Mouse (Mus musculus): Measurements from ENCODE around the gene Alcam. TPM values are rescaled to one million over a fixed set of nuclear protein-coding genes. Genes with fewer than 3 reads are reported as not detected.

The Alcam gene
- total RNA-seq, 4 experiments from 2014 or later, result 181 to 202 (median 186) TPM

DNA sequence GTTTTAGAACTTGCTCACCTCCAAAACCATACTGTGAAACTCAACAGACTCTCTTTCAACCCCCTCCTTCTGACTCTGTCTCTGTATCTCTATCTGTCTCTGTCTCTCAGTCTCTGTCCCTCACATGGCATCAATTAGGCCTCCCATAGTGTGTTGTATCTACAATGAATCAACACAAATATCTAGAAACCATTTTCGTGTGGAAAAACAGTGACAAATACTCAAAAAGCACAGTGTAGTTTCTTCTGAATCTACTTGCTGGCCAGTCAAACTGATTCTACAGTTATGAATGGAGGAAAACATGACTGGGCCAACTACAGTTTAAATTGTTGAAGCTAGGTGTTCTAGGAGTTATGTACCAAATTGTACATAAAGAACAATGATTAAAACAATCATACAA, 10.8 kb downstream of the Alcam start:
- DNase-seq (ENCODE audit: low spot score in 2 of 2), result no peak

DNA sequence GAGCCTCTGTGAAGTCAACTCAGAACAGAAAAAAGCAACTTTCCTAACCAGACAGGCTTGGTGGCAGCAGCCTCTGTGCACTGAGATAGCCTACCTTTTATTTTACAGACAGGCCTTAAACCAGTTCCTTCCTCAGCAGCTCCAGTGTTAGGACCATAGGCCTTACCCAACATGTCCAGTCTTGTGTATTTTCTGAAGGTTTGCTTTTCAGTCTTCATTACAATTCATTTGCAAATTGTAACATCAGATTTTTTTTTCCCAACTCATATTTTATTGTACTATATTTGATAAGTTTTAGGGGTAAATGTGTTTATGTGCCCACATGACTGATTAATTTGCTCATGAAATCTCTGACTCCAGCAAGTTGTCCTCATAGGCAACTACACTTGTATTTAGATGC, 14.3 kb downstream of the Alcam start:
- DNase-seq (ENCODE audit: low spot score in 2 of 2), result no peak

DNA sequence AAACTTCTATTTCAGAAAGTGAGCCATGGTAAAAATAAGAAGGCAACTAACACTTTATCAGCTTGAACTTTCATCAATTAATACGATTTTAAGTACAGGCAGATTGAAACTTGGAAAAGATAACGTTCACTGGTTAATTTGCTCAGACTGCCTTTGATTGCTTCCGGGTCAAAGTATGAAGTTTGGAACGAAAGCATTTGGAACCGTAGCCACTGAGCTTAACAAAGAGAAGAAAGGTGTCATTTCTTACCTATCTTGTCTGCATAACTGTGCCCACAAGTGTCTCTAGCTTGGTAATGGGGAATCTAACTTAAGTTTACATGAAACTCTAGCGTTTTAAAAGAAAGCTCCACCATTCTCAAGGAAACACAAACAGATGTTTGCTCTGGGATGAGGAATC, 14.9 kb downstream of the Alcam start:
- DNase-seq (ENCODE audit: low spot score in 2 of 2), result no peak

DNA sequence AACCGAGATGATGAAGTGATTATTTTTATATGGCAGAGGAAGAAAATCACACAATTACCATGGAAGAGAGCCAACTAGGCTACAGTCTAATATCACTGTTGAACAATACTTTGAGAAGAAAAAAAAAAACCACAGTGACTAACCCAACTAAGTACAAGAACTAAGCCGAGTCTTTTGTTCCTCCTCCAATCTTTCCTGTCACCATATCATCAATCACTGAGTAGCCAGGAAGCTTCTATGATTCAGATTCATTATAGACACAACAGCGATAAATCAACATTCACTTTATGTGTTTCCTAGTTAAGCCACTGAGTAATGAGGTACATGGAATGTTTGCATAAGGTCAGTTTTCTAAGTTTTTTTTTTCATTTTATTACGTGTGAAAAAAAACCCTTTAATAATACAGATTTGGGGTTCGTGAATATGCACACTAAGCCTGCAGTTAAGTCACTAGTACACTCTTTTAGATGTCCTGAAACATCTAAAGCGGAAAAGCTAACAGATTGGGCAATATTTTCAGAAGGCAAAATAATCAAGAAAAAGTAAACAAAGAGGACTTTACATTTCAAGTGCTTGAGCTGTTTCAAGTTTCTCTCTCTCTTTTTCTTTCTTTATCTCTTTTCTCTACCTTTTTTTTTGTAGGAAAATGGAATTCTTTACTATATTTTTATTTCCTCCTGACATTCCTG, 15.5 kb downstream of the Alcam start:
- DNase-seq (ENCODE audit: low spot score in 2 of 2), result no peak

DNA sequence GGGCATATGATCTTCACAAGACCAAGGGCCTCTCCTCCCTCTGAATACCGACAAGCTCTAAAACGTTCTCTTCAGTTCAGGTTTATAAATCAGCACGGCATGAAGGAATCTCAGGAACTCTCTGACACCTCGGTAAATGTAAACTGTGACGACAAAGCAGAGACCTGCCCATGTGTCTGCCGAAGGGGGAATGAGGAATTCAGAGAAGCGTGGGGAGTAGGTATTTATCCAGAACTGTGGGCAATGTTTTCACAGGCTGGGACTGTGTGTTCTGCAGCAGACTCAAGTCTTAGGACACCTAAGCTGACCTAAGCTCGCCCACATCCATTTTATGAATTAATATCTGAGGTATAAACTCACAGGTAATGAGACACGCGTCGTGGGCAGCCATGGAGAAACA, 20.7 kb downstream of the Alcam start:
- DNase-seq (ENCODE audit: low spot score in 2 of 2), result no peak

DNA sequence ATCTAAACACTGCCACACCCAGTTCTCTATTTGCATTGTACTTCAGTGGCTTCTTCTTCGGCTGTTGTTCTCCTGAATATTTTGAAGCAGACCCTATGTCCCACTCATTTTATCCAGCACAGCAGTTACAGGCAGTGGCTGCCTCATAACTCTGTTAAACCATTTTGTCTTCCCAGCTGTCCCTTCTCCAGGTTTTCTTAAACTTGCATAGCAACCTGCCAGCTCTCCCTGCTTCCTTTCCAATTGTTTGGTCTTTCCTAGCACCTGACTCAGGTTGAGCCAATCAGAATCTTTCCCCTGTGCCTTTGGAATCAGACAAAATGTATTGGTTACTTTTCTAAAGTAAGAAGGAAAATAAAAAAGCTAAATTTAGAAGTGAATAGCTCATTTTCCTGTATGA, 21.8 kb downstream of the Alcam start:
- DNase-seq (ENCODE audit: low spot score in 2 of 2), result no peak

DNA sequence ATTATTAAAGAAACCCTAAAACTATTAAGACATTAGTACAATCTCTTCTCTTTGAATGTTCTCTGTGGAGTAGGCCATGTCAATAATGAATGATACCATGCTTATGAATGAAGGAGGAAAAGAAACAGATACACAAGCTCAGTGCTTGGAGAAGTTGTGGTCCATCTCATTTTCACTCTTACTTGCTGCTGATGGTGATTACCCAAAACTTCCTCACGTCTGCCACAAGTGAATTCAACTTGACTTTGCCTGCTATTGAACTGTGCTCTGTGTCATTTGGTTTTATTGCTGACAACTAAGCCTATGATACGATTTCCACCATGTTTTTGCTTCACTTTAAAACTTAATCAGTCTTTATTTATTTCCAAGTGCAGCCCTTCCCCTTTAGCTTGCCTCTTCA, 22.3 kb downstream of the Alcam start:
- no peak for DNase-seq (ENCODE audit: low spot score in 2 of 2)

DNA sequence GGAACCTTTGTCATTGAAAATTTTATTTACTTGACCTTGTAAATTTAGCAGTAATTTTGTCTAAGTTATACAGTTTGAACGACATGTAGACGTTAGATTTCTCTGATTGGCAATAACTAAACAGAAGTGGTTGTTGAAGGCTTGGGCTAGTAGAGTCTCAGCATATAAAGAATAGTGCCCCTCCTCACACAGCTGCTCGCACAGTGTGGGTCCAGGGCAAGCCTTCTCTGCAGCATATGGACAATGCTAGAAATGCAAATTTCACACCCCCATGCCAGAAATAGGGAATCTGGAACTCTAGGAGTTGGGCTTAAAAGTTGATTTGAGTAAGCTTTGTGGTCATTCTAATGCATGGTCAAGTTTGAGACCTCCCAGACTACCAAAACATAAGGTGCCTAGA, 23.8 kb downstream of the Alcam start:
- DNase-seq (ENCODE audit: low spot score in 2 of 2), result no peak

DNA sequence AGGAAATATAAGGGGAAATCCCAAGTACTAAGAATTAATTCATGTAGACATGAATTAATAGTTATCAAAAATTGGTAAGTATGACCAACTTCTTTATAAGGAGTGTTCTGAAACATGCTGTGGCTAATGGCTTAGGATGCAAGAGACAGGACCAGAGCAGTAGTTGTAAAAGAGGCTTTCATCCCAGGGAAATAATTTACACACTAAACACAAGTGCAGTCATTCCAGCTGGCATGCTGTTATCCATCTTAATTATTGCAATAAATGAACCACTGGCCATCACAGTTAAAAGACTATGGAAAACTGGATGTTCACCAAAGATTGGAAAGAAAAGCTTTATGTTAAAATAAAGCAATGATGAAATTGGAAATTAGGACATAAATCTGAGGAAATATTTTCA, 24.2 kb downstream of the Alcam start:
- no peak for DNase-seq (ENCODE audit: low spot score in 2 of 2)

DNA sequence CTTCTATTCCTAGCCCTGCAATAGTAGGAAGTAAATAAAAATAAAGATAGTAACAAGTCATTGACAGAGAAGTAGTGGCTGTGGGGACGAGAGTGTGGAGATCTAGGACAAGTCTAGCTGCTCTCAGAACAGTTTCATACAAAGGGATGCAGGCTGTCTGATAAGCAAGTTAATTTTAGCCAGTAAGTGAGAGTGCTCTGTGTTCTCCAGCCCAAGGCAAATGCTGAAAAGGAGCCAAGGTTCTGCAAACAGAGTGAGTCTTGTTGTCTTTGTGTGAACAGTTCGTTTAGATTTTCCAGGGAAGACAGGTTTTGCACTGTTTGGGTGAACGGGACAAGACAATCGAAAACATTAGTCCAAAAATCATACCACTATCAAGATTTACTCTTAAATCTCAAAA, 25.4 kb downstream of the Alcam start:
- peak in 1 of 2 experiments; percentile 52 for DNase-seq (ENCODE audit: low spot score in 2 of 2)

DNA sequence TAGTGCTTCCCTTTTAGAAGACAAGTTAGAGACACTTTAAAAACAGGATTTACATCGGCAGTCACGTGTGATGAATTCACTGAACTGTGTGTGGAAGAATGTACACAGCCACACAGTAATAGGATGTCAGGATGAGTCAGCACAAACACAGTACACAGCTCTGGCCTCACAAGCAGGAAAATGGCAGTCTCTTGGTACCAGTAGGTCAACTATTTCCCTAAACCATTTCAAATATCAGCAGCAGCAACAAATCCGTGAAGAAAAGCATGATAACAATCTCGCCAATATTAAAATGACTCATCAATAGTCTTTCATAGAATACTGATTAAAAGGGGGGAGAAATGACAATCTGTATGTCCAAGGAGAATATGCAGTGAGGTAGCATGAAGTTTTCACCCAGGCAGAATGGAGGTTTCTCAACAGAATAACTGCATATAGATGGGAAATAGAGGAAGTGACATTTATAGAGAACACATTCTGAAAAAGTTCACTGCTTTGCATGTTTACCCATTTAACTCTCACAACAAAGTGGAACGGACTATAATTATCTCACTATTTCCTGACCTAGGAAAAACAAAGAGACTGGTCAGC, 35.2 kb downstream of the Alcam start:
- DNase-seq (ENCODE audit: low spot score in 2 of 2), result no peak

DNA sequence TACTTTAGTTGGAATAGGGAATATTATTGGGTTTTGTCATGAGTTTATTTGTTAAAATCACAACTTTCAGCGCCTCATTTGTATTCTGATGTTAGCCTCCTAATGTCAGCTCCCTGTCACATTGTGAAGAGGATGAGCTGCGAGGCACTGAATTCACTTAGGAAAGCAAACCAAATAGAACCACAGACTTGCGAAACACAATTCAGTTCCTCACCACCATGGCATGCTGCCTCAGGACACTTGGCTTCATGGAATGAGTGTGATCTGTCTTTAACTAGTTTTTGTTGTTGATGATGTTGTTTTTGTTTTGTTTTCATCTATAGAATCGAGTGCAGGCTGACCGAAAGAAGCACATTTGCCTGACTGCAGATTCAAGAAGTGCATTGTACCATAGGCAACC, 35.9 kb downstream of the Alcam start:
- DNase-seq (ENCODE audit: low spot score in 2 of 2), result no peak

DNA sequence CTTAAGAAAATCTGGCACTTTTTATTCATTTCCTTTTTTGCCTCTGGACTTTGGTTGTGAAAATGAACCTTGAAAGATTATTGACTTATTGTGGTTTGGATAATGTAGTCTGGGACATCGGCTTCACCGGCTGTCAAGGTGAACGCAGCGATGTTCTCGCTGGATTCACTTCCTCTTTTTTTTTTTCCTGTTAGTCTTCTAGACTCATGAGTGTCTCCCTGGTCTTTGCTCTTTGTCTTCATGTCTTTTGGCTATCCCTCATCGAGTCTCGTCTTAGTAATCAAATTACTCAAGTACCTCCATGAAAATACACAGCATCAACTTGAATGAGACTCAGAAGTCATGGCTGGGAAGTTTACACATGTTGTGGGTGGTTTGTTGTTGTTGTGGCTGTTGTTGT, 36.7 kb downstream of the Alcam start:
- no peak for DNase-seq (ENCODE audit: low spot score in 2 of 2)

DNA sequence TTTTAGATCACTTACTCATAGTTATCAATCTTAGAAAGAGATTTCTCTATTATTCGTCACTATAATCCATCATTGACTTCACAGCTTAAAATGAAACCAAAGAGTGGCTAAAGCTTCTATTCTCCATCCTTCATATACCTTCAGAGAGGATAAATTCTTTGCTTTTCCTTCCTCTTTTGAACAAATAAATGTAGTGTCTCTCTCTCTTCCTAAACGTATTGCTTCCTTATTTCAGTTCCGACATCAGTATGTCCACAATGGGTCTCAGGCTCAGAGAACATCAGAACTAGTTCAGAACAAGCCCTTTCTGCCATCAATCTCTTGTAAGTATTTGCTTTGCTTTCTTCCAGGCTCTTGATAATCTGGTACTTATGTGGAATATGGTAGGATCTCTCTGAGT, 40.2 kb downstream of the Alcam start:
- no peak for DNase-seq (ENCODE audit: low spot score in 2 of 2)

DNA sequence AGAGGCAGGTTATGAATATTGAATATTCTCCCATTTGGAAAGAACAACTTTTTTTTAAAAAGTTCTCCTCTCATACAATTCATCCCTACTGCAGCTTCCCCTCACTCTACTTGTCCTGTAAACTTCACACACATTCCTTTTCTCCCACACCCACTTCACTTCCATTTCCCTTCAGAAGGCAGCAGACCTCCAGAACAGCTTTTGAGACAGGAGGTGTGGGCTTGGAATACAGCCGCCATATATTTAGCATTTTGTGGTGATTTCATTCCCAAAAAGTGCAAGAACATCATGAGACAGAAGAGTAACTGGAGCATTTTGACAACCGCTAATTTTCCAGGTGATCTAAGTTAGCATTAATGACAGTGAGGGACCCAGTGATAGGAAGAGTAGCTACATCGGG, 47.8 kb downstream of the Alcam start:
- DNase-seq (ENCODE audit: low spot score in 2 of 2), result no peak

DNA sequence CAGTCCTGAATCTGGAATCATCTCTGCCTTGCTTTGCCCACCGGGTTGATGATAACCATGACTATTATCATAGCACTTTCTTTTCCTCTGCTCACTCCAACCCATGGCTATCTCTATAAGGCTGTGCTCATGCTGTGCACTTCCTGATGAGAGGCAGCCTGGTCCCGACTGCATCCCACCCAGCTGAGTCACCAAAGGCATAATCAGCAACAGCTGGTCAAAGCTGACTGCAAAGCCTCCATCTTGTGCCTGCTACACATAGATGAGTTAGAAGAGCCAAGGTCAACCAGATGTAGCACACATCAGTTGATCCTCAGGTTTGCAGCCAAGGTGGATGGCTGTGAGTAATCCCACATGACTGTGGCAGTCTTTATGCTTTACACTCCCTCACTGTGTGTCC, 48.6 kb downstream of the Alcam start:
- DNase-seq (ENCODE audit: low spot score in 2 of 2), result no peak

DNA sequence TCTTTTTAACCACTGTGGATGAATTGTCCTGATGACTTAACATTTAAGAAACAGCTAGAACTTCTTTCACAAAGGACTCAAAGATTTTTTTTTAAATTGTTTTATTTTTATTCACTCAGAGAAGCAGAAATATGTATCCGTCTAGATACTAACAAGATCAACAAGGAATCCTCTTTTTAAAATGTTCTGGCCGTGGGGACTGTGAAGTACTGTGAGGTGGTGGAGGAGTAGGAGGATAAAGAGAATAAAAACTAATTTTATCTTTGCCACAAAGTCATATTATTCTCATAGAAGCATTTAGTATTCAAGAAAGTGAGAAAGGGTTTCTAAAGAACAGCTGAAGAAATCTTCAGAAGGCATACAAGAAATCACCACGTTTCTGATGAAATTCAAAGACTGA, 54.8 kb downstream of the Alcam start:
- DNase-seq (ENCODE audit: low spot score in 2 of 2), result no peak

DNA sequence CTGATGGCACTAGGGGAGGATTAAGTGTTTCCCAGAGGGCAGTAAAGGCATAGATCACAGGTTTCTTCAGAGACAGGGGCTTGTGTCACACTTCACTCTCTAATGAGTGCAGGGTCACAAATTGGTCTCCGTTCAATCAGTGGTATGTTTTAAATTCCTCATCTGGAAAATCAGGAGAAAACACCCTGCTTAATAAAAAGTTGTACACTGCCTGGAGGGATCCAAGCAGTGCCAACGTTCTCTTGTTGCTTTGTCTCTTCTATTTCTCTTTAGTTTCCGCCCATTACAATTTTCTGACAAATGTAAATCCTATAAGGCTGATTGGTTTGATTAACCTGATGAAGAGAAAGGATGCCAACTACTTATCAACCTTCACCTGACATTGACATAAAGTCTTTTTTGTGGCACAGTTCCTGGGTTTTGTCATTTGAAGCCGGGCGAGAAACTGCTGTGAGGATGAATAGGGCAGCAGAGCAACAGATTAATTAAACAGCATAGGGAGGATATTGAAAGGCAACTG, 67.0 kb downstream of the Alcam start:
- DNase-seq (ENCODE audit: low spot score in 2 of 2), result no peak

DNA sequence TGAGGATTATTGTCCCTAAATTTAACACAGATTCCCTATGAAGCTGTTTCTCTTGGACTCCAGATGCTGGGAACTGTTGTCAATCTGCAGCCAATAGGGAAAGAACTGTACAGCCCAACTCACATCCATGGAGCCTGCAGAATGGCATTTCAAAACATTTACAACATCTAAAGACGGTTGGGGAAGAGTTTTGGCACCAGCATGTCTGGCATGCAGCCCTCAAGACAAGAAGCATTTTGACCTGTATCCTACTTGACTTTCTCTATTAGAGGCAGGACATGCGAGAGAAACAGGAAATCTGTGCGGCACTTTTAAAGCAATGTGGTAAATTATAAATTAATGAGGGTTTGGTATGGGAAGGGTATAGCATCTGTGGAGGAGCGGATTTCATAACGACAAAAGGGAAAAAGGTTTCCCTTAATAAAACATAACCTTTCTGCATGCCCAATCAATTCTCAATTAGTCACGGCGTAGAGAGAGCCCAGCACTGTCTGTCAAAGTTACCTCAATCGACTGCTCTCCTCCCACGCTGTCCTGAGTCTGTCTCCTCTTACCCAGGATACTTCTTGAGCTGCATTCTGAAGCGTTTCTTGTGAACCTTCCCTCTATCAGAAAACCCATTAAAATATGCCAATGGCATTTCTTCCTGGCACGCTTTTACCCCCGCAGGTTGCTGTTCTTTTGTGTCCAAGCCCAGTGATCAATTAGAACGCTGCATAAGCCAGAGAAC, 70.3 kb downstream of the Alcam start:
- no peak for DNase-seq (ENCODE audit: low spot score in 2 of 2)

DNA sequence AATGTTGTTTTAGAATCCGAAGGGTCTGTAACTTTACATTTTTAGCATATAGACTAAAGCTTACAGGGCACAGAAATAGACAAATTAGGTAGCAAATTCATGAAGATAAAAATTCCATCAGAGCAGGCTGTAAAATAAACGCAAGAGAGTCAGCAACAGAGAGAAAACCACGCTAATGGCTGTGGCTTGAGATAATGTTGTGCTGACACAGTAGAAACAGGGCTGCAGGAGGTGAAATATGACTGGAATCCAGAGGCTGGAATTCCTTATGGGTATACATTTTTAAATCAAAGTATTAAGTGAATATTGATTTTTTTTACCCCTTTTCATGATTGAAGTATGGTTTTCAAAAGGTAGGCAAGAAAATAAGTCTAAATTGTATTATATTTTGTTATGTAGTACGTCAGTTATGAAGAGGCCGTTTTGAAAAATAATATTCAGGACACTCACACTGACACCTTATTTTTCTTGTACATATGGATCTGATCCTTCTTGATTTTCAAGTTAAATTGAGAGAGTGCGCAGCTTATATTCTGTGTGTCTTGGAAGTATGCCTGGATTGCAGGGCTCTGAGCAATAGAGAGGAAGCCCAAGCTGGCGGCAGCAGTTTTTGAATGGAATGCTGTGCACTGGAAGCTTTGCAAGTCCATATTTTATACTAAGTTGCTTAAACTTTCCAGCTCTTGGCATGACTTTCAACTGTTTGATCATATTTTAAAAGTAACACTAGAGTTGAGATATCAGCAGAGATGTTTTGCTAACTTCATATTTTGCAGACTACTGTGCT, 74.9 kb downstream of the Alcam start:
- DNase-seq (ENCODE audit: low spot score in 2 of 2), result no peak

DNA sequence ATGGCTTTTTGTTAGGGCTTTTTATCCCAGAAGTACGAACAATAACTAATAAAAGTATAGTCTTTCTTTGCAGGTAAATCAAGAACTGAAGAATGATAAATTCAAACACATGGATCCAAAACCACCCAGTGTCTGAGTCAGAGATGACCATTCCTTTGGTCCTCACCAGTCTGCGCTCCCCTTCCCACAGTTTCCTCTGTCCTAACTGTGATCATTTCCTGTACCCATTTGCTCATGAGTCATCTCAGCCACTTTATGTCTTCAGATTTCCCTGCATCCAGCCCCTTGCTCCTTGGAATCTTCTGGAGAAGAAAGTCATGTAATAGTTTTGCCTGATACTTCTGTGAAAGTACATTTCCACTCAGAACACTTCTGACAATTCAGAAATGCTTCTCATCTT, 77.0 kb downstream of the Alcam start:
- DNase-seq (ENCODE audit: low spot score in 2 of 2), result no peak

DNA sequence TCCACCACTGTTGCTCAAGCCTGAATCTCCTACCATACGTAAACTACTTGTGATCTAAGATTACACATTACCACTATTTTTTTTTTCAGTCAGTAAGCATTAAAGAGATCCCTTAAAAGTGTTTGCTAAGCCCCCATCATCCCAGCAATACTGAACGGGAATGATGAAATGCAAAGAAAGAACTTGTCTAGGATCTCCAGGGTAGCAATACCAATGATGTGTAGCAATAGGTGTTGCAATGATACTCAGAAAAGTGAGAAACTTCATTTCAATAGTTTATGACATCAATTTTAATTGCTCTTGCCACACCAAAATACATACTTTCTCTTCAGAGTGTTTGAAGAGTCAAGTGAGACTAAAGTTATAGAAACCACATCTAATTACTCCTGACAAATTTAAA, 81.9 kb downstream of the Alcam start:
- no peak for DNase-seq (ENCODE audit: low spot score in 2 of 2)

Measured in left cerebral cortex, adult 8-10 months (tissue).